Mouse (Mus musculus) cerebellum, adult 18-20 months (tissue): ENCODE results near the gene Agpat4.

ENCODE experiments used
- DNase-seq, 2 experiments: peaks; one replicate each; pipeline ENCODE4 v3.0.0; 2021

Gene Agpat4

DNA sequence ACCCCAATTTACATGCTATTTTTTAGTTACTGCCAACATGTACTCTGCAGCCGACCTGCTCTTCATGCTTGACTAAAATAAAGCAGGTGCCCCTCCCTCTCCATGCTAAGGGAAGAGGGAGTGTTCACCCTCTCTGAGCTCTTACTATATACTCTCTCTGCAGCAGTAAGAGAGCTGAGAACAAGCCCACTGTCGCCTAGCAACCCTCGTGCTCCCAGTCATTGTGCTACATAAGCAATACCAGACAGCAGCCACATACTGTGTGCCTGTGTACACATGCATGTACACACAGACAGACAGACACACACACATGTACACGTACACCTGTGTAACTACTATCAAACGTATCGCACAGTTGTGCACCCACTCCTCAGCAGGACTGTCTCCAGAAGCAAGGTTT lies 111.7 kb downstream of the Agpat4 start:
- no peak for DNase-seq

DNA sequence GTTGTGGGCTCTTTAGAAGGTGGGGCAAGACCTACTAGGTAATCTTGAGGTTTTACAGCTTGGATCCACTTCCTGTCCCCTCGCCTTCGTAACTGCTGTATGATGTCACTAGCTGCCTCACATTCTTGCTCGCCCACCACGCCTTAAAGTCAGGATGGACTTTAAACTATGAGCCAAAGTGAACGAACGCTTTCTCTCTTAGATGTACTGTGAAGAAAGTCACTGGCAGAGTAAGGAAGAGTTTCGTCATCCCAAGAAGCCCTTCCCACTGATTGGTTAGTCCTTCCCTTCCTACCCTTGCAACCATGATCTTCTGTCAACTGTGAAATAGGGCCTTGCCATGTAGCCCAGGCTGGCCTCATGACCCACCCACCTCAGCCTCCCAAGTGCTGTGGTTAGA lies 112.6 kb downstream of the Agpat4 start:
- no peak for DNase-seq

DNA sequence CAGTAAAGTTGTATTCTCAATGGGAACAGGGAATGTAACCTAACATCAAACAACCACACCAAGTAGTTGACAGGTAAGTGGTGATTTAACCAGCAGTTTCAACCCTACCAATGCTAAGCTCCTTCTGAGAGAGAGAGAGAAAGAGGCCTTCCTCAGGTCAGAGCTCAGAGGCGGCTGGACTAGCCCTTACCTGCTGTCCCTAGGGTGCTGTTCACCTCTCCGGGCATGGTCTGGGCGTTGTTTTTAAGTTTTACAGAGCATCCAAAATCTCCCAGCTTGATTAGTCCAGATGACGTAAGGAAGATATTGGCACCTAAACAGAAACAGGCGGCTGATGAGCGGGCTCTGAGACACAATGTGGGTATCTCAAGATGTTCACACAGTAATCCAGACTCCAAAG lies 114.2 kb downstream of the Agpat4 start:
- no peak for DNase-seq

- DNase-seq, result no peak
These were observed 122.2 kb downstream of the Agpat4 start for GRCm38 (mm10) chr17:12240701-12241100.

DNA sequence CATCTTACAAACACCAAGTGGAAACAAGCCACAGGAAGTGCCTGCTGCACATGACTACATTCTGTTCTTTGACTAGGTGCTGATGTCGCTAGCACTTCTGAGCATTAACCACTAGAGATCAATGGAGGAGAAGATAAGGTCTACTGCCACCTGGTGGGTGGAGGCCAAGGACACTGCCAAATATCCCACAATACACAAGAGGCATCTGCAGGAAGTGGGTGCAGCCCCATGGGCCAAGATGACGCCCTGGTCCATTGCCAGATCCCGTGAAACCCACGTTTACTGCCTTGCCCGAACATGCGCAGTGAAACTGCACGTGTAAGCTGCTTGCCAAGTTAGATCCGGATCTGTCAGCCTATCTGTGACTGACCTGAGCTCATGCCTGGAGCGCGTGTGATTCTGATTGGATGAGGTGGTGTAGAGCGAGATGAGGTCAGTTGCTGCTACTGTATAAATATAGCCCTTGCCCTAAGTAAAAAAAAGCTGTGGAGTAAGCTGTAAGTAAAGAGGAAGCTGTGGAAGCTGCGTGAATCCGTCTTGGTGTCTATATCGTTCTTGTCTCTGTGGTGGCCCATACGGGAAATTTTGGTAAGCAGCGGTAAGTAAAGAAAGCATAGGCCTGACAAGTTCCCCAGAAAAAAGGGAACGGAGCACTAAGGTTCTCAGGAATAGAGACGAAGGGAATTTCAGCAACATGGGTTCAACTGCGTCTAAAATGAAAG lies 131.4 kb downstream of the Agpat4 start:
- no peak for DNase-seq

DNA sequence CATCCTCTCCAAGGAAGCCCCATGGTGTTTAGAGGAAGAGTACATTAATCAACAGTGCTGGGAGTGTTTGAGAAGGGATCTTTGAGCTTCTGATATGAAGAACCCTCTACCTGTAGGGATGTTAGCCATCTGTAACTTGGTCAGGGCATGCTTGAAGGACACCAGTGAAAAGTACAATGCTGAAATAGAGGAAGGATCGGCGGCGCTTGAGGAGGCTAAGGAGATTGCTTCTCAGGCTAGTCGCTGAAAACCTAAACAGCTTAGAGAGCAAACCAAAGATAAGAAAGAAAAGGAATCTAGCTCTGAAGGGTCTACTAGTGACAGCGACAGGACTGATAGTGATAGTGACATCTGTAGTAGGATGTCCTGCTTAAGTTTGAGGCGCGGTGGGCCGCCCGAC lies 132.1 kb downstream of the Agpat4 start:
- no peak for DNase-seq

DNA sequence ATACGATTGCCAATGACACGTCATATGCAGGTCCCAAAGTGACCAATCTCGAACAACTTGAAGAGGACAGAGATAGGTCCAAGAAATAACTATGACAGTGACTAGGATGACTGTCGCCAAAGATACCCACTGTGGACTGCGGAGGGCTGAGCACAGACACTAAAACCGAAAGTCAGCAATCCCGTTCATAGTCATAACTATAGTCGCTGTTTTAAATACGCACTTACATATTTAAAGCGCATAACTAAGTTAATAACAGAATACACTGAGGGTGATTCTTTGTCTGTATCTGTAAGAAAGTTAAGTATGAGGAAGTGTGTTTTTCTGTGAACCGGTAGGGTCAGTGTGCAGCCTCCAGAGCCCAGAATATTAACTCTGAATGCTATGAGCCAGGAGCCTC lies 137.6 kb downstream of the Agpat4 start:
- no peak for DNase-seq

- no peak for DNase-seq
These were observed 140.0 kb downstream of the Agpat4 start for GRCm38 (mm10) chr17:12258517-12258916.

DNA sequence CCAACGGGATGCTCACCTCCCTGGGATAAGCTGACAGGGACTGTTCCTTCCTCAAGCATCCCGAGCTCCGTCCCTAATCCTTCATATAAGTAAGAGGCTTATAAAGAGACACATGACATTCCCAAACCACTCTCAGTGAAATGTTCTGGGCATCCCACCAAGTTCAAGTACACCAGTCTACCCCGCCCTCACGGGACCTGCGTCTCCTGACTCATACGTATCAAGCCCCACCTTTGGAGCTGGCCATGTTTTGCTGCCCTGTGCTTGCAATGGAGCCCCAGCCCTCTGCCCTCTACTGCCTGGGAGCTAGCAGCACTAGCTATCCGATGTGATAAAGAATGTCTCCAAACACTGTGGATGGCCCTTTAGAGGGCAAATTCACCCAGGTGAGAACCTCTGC lies 141.5 kb downstream of the Agpat4 start:
- no peak for DNase-seq

DNA sequence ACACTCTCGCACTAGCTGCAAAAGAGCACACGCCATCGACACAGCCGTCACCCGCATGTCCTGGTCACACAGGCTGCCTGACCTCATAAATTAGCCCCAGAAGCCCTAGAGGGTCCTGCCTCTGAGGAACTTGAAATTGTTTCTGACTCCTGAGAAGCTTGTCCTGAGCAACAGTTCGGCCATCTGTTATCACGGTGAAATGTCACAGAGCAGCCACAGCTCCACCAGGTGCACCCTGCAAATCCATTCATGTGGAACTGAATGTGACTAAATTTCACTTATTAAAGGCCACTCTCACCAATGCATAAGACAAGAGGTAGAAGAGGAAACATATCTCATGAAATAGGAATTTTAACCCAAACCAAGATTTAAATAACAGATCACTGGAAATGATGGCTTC lies 142.9 kb downstream of the Agpat4 start:
- DNase-seq, result peak in 1 of 2 experiments; percentile 55

DNA sequence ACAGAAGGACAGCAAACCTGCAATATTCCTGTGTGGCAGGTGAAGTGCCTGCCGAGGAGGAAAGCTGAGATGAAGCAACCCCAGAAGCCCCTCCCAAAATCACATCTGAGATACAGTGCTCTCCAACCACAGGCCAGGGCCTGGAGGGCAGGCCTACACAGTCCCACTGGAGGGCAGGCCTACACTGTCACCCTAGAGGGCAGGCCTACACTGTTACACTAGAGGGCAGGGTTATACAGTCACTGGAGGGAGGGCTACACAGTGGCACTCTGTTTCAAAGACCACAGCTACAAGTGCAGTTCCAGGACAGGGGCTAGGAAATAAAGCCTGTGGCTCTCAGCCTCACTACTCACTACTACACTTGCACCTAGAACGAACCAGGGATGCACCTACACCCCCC lies 143.4 kb downstream of the Agpat4 start:
- DNase-seq, result no peak

GRCm38 (mm10) chr17:12262851-12263250 lies 144.3 kb downstream of the Agpat4 start:
- DNase-seq, result no peak

GRCm38 (mm10) chr17:12263787-12264186 lies 145.3 kb downstream of the Agpat4 start:
- no peak for DNase-seq

DNA sequence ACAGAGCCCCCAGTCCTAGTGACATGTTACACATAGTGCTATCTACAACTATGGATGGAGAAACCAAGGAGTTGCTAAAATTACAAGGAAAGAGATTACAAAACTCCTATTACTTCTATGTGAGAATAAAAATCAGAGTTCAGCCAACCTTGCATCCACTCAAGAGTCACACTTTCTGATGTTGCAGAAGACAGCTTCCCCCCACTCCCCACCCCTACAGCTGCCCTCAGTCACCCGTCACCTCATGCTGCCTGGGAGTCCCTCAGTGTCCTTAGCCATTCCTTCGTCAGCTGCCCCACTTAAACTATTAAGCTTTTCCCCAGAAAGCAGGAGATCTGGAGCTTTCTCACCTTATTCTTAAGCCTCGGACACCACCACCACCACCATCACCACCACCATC lies 145.8 kb downstream of the Agpat4 start:
- no peak for DNase-seq

- peak in 1 of 2 experiments; percentile 39 for DNase-seq
These were observed 147.7 kb downstream of the Agpat4 start for GRCm38 (mm10) chr17:12265969-12266925.

DNA sequence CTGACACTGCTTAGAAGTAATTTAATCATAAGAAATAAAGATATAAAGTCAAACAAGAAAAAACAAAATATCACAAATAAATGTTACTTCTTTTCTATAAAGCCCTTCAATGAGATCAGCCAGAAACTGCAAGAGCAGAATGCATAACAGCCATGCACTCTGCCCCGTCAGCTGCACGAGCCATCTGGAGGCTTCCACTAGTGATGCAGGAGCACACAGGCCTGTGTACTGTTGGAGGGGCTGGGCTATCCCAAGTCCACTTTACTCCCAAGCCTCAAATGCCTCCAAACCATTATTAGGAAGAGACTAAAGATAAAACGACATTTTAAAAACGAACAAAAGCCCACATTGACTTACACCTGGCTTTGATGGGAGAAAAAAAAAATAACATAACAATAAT lies 149.6 kb downstream of the Agpat4 start:
- DNase-seq, result no peak

DNA sequence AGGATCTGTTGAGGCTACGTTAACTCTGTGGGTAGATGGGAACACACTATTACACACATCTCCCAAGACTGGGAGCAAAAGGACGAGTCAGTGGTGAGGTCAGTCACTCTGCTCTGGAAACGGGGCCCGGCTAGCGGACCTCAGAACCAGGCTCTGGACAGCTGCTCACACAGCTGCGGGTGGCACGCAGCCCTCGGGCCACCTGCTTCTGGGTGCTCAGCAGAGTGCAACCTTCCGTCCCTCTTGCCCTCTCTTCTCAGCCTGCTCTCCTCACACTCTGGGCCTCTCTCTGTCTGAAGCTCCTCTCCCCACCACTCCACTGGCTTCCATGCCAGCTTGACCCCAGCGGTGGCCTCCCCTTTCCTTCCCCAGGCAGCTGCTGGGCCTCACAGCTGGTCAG lies 150.0 kb downstream of the Agpat4 start:
- DNase-seq, result no peak
